Mouse (Mus musculus) neural tube, embryonic 13.5 days (tissue): Measurements from ENCODE around the gene Dab2ip. TPM values are rescaled to one million over a fixed set of nuclear protein-coding genes. Genes with fewer than 3 reads are reported as not detected.

Experiments used
- ATAC-seq: fragments of 200-750 bp; cut with Nextera tagmentation; 2 replicates; pipeline ENCODE4 v1.8.0; 2017; ENCODE audit warnings: low read depth, mild to moderate bottlenecking, moderate TSS enrichment, moderate library complexity
- H3K27ac ChIP-seq: fragments of 300-500 bp; sonication (generic); replicated peaks from 2 replicates; pipeline ENCODE4 v1.5.1; 2015; ENCODE audit warnings: moderate library complexity, mild to moderate bottlenecking, inconsistent platforms
- H3K27me3 ChIP-seq: fragments of 300-500 bp; sonication (generic); 2 replicates; pipeline ENCODE4 v1.6.1; 2015; ENCODE audit warnings: mild to moderate bottlenecking, inconsistent platforms
- H3K36me3 ChIP-seq: fragments of 300-500 bp; sonication (generic); 2 replicates; pipeline ENCODE4 v1.6.1; 2015; ENCODE audit warnings: mild to moderate bottlenecking, inconsistent platforms
- H3K4me1 ChIP-seq: fragments of 300-500 bp; sonication (generic); replicated peaks from 2 replicates; pipeline ENCODE4 v1.6.1; 2015; ENCODE audit warnings: inconsistent platforms
- H3K4me2 ChIP-seq: fragments of 300-500 bp; sonication (generic); 2 replicates; pipeline ENCODE4 v1.6.1; 2015; ENCODE audit warnings: inconsistent platforms, mild to moderate bottlenecking, moderate library complexity
- H3K4me3 ChIP-seq: fragments of 300-500 bp; sonication (generic); 2 replicates; pipeline ENCODE4 v1.5.1; 2015; ENCODE audit warnings: mild to moderate bottlenecking, inconsistent platforms
- H3K9ac ChIP-seq: fragments of 300-500 bp; sonication (generic); 2 replicates; pipeline ENCODE4 v1.6.1; 2015; ENCODE audit warnings: moderate library complexity, mild to moderate bottlenecking, inconsistent platforms
- H3K9me3 ChIP-seq: fragments of 300-500 bp; sonication (generic); 2 replicates; pipeline ENCODE4 v1.6.1; 2016; ENCODE audit warnings: inconsistent platforms
- WGBS: fragments of 180-500 bp; shearing (Covaris S2); methylation state at CpG from one replicate; pipeline ENCODE4 v1.1.7; 2015; 5-methylcytosine and 5-hydroxymethylcytosine counted together
- polyA plus RNA-seq: library from polyadenylated mRNA; unstranded; fragments of >200 nt; fragmentation: Nextera tagmentation; extraction: Ambion mirVana; gene quantifications from 2 replicates; pipeline ENCODE4 v1.2.1, GENCODE M21; 2015

The Dab2ip gene
- polyA plus RNA-seq, 1 experiment from 2014 or later = 67.4 TPM

- no peak overlapping the region for H3K4me3 ChIP-seq
- no peak overlapping the region for H3K9ac ChIP-seq
Observed at GRCm38 (mm10) chr2:35619532-35619931, 61.5 kb downstream of the Dab2ip start.

GRCm38 (mm10) chr2:35620364-35621224 is 62.5 kb downstream of the Dab2ip start:
- Histone ChIP-seq H3K4me2 (peak overlapping the region; percentile 39), H3K27ac (0 out of 2 replicates have a peak overlapping the region, but pooled peaks have one; percentile 6), H3K36me3 (no peaks in the 10 kb centered on the region), H3K4me1 (peaks cover 64% of the 10 kb centered on the region), H3K9ac (no peak overlapping the region), H3K9me3 (no peaks in the 10 kb centered on the region), H3K4me3 (peak overlapping the region; percentile 13; the same call in 1 of the 2 replicates), H3K27me3 (no peaks in the 10 kb centered on the region)
- 21% methylated on average over 7 of the region's 7 CpGs for WGBS
- ATAC-seq = peak; percentile 51

More at GRCm38 (mm10) chr2:35619532-35619931, 61.5 kb downstream of the Dab2ip start:
- ATAC-seq = no peak
- Histone ChIP-seq H3K27me3 (no peaks in the 10 kb centered on the region), H3K9me3 (no peaks in the 10 kb centered on the region), H3K36me3 (no peaks in the 10 kb centered on the region), H3K4me2 (peak overlapping the region; percentile 39; the same call in 1 of the 2 replicates), H3K4me1 (peaks cover 64% of the 10 kb centered on the region), H3K27ac (0 out of 2 replicates have a peak overlapping the region, but pooled peaks have one; percentile 38)
- WGBS = 48% methylated on average over 2 of the region's 2 CpGs

- Histone ChIP-seq H3K36me3 (no peaks in the 10 kb centered on the region), H3K4me1 (peaks cover 70% of the 10 kb centered on the region), H3K27me3 (no peaks in the 10 kb centered on the region), H3K4me2 (no peak overlapping the region), H3K4me3 (no peak overlapping the region), H3K9ac (no peak overlapping the region), H3K27ac (no peak overlapping the region), H3K9me3 (no peaks in the 10 kb centered on the region)
- 84% methylated on average over 2 of the region's 2 CpGs for WGBS
- no peak for ATAC-seq
Observed at GRCm38 (mm10) chr2:35621225-35621519, 63.1 kb downstream of the Dab2ip start.

- H3K9me3 ChIP-seq = no peaks in the 10 kb centered on the region
- H3K4me2 ChIP-seq = peak overlapping the region; percentile 89
- H3K4me1 ChIP-seq = peaks cover 76% of the 10 kb centered on the region
- H3K27me3 ChIP-seq = no peaks in the 10 kb centered on the region
- peak overlapping the region; percentile 54; the same call in 1 of the 2 replicates for H3K27ac ChIP-seq
- no peaks in the 10 kb centered on the region for H3K36me3 ChIP-seq
- WGBS = 2% methylated on average over 39 of the region's 41 CpGs
- peak; percentile 66 for ATAC-seq
- H3K4me3 ChIP-seq = peak overlapping the region; percentile 56
- peak overlapping the region; percentile 81 for H3K9ac ChIP-seq
Observed at GRCm38 (mm10) chr2:35621796-35622195, 63.7 kb downstream of the Dab2ip start.

GRCm38 (mm10) chr2:35622261-35623103 is 64.4 kb downstream of the Dab2ip start:
- H3K27ac ChIP-seq = peak overlapping the region; percentile 54; the same call in 1 of the 2 replicates

GRCm38 (mm10) chr2:35623104-35623377 is 65.0 kb downstream of the Dab2ip start:
- H3K4me1 ChIP-seq = peaks cover 88% of the 10 kb centered on the region
- H3K9ac ChIP-seq = peak overlapping the region; percentile 81
- no peaks in the 10 kb centered on the region for H3K9me3 ChIP-seq
- H3K27ac ChIP-seq = no peak overlapping the region; the same call in 1 of the 2 replicates
- 46% methylated on average over 4 of the region's 4 CpGs for WGBS
- no peaks in the 10 kb centered on the region for H3K36me3 ChIP-seq
- H3K4me2 ChIP-seq = peak overlapping the region; percentile 89
- peak overlapping the region; percentile 56 for H3K4me3 ChIP-seq
- ATAC-seq = no peak
- no peaks in the 10 kb centered on the region for H3K27me3 ChIP-seq

More at GRCm38 (mm10) chr2:35622261-35623103, 64.4 kb downstream of the Dab2ip start:
- Histone ChIP-seq H3K4me1 (peaks cover 83% of the 10 kb centered on the region), H3K27me3 (no peaks in the 10 kb centered on the region), H3K4me2 (peak overlapping the region; percentile 89), H3K36me3 (no peaks in the 10 kb centered on the region), H3K9ac (peak overlapping the region; percentile 81), H3K4me3 (peak overlapping the region; percentile 56), H3K9me3 (no peaks in the 10 kb centered on the region)
- ATAC-seq = no peak; the same call in 1 of the 2 replicates
- 4% methylated on average over 20 of the region's 20 CpGs for WGBS

- no peaks in the 10 kb centered on the region for H3K36me3 ChIP-seq
- peak overlapping the region; percentile 81; the same call in 1 of the 2 replicates for H3K9ac ChIP-seq
- ATAC-seq = no peak
- peak overlapping the region; percentile 89 for H3K4me2 ChIP-seq
- no peaks in the 10 kb centered on the region for H3K27me3 ChIP-seq
- WGBS = 46% methylated on average over 12 of the region's 12 CpGs
- peaks cover 93% of the 10 kb centered on the region for H3K4me1 ChIP-seq
- no peaks in the 10 kb centered on the region for H3K9me3 ChIP-seq
- H3K4me3 ChIP-seq = peak overlapping the region; percentile 56
- H3K27ac ChIP-seq = no peak overlapping the region; the same call in none of the 2 replicates
Observed at GRCm38 (mm10) chr2:35623431-35624148, 65.5 kb downstream of the Dab2ip start.

- Histone ChIP-seq H3K36me3 (no peaks in the 10 kb centered on the region), H3K27ac (no peak overlapping the region), H3K4me1 (peaks cover 84% of the 10 kb centered on the region), H3K4me2 (peak overlapping the region; percentile 89), H3K9me3 (no peaks in the 10 kb centered on the region), H3K4me3 (no peak overlapping the region), H3K27me3 (no peaks in the 10 kb centered on the region), H3K9ac (no peak overlapping the region)
- WGBS = 73% methylated on average over 5 of the region's 5 CpGs
- ATAC-seq = no peak
Observed at GRCm38 (mm10) chr2:35624380-35625006, 66.4 kb downstream of the Dab2ip start.

GRCm38 (mm10) chr2:35625007-35625380 is 66.9 kb downstream of the Dab2ip start:
- Histone ChIP-seq H3K27me3 (no peaks in the 10 kb centered on the region), H3K36me3 (no peaks in the 10 kb centered on the region), H3K9ac (no peak overlapping the region), H3K27ac (no peak overlapping the region), H3K9me3 (no peaks in the 10 kb centered on the region), H3K4me1 (peaks cover 79% of the 10 kb centered on the region), H3K4me2 (no peak overlapping the region), H3K4me3 (no peak overlapping the region)
- WGBS = 89% methylated on average over 6 of the region's 6 CpGs
- ATAC-seq = no peak

GRCm38 (mm10) chr2:35625526-35625925 is 67.5 kb downstream of the Dab2ip start:
- H3K4me1 ChIP-seq = peaks cover 74% of the 10 kb centered on the region
- no peaks in the 10 kb centered on the region for H3K9me3 ChIP-seq
- WGBS = 75% methylated on average over 6 of the region's 6 CpGs
- H3K27me3 ChIP-seq = no peaks in the 10 kb centered on the region
- no peak overlapping the region for H3K4me2 ChIP-seq
- no peak overlapping the region for H3K9ac ChIP-seq
- H3K4me3 ChIP-seq = no peak overlapping the region
- H3K36me3 ChIP-seq = no peaks in the 10 kb centered on the region
- ATAC-seq = no peak
- no peak overlapping the region for H3K27ac ChIP-seq

GRCm38 (mm10) chr2:35626181-35626727 is 68.2 kb downstream of the Dab2ip start:
- no peak for ATAC-seq
- no peak overlapping the region for H3K4me3 ChIP-seq
- H3K36me3 ChIP-seq = no peaks in the 10 kb centered on the region
- H3K27ac ChIP-seq = no peak overlapping the region
- H3K4me1 ChIP-seq = peaks cover 67% of the 10 kb centered on the region
- no peaks in the 10 kb centered on the region for H3K9me3 ChIP-seq
- H3K27me3 ChIP-seq = no peaks in the 10 kb centered on the region
- H3K9ac ChIP-seq = no peak overlapping the region
- 77% methylated on average over 9 of the region's 9 CpGs for WGBS
- H3K4me2 ChIP-seq = no peak overlapping the region
